Mouse (Mus musculus) CH12F3 (cell line): ENCODE data around the gene Arid5b.

Experiments used
- in situ Hi-C: fragments of 300-500 bp; cut with MboI; formaldehyde crosslinking; loops from 2 replicates; pipeline ENCODE4 v1.14.3; 2020; ENCODE audit warnings: low sequenced_read_pairs

Arid5b gene

GRCm38 (mm10) chr10:68274900-68275760 is 3.4 kb downstream of the Arid5b start:
- in situ Hi-C loops, result loop anchor here (10.0 kb wide), 1 partner anchor 110 kb away; no protein-coding TSS in a partner anchor

GRCm38 (mm10) chr10:68269789-68270188 is 8.8 kb downstream of the Arid5b start:
- in situ Hi-C loops, result loop anchor here (10.0 kb wide), 1 partner anchor 105 kb away; no protein-coding TSS in a partner anchor

GRCm38 (mm10) chr10:68268629-68269028 is 9.9 kb downstream of the Arid5b start:
- in situ Hi-C loops, result no loop called here

DNA sequence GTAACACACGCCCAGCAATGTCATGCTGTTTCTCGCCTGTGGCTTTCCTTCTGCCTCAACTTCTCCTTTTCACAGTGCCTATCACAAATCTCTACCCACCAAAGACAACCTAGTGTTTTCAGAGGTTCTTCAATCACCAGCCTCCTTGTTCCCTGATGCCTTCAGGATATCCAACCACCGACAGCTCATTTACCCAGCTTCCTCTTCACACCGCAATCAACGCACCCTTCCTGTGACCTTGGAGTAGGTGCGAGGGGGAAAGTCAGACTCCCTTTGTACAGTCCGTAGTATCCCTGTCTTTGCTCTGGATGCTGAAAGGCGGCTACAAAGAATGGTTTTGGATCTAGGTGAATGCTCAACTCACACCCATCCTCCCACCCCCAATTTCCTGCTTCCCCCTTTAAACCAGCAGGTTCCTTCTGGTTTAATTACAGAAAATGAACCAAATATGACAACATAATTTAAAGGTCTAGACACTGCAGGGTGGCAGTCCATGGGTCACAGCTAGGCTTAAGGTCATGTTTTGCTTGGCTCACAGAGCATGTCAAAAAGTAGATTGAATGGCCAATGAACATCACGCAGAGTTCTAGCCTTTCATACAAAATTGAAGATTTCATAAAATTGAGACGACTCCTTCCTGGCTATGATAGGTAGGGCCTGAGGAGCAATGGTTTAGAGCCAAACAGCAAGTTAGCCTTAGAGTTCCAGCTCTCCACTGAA is 14.4 kb downstream of the Arid5b start:
- in situ Hi-C loops, result no loop called here

DNA sequence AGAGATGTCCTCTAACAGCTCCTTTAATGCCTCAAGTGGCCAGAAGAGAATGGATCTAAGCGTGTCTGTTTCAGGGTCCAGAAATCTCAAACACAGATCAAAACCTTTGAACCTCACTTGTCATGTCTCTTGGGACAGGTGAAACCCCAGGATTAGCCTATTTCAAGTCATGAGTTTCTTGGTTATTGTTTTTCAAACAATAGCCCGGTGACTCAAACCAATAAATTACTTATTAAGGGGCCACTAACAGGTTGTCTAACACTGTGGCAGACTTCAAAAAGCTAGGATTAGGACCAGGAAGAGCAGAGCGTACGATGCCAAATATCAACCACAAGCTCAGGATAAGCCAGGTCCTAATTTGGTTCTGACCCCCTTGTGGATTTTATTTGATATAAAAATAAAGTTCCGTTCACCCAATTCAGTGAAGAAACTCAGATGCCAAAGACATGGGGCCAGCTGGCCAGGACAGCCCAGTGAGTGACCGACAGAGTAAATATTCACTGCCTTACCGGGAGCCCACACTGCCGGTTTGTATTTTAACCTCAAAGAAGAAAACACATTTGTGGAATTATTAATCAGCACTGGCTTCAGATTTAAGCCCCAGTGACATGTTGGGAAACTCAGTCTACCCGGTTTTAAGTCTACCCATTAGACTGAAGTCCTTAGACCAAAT is 15.1 kb downstream of the Arid5b start:
- in situ Hi-C loops, result no loop called here

GRCm38 (mm10) chr10:68259601-68260000 is 18.9 kb downstream of the Arid5b start:
- in situ Hi-C loops, result no loop called here

GRCm38 (mm10) chr10:68257358-68258056 is 21.0 kb downstream of the Arid5b start:
- in situ Hi-C loops, result no loop called here

- in situ Hi-C loops, result no loop called here
These were observed 22.4 kb downstream of the Arid5b start for GRCm38 (mm10) chr10:68256134-68256533.

DNA sequence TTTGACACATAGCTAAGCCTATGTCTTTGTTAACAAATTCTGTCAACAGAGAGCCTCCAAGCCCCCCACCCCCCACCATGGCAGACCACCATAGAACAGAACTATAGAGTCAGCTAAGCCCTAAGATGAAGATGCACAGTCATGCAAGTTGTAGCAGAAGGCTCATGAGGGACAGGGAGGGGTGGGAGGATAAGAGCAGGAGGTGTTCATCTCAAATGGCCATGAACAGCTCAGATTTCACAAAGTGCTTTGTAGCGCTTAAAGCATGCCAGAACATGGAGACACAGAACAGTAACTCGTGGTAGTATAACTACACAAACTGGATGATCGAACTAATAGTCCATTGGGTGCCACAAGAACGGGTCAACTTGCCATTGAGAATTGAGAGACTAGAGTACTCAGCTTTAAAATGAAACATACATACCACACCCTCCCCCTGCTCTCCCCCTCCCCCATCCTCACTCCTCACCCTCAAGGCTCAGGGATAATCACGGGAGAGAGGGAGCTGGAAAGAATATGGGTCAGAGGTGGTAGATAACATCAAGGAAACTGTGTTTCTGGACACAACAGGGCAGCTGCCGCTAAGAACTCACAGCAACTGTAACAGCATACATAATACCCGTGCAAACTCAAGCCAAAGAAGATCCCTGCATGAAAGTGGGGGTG is 25.0 kb downstream of the Arid5b start:
- in situ Hi-C loops, result no loop called here

- in situ Hi-C loops, result no loop called here
These were observed 25.9 kb downstream of the Arid5b start for GRCm38 (mm10) chr10:68252650-68253049.

GRCm38 (mm10) chr10:68249355-68249782 is 29.2 kb downstream of the Arid5b start:
- in situ Hi-C loops, result no loop called here

- in situ Hi-C loops, result no loop called here
These were observed 30.1 kb downstream of the Arid5b start for GRCm38 (mm10) chr10:68248281-68249015.

DNA sequence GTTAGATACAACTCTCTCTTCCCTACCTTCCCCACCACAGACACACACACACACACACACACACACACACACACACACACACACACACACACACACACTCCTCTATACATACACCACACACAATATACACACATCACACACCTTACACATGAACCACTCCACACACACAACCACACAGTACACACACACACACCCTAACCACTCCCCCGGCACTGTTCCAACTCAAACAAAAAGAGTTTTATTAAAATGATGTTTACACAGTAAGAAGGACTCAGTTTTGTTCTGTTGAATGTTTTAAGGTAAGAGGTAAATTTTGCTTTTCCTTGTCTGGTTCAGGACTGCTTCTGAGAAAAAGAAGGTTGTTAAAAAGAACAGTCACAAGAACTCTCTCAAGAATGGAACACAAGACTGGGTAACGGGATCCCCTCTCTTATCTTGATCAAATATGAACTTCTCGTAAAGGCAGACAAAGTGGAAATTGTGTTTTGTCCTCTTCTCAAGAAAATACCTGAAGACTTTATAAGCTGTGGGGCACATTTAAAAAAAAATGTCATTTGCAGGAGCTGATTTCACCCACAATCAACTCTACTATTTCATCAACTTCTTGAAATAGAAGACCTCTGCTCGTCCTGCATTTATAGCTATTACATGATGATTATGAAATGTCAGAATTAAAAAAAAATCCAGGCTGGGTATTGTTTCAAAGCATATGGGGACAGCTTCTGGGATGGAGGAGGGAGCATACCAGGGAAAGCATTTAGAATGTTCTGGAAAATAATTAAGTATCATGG is 30.9 kb downstream of the Arid5b start:
- in situ Hi-C loops, result no loop called here

- in situ Hi-C loops, result no loop called here
These were observed 31.8 kb downstream of the Arid5b start for GRCm38 (mm10) chr10:68246603-68247247.

- in situ Hi-C loops, result no loop called here
These were observed 37.6 kb downstream of the Arid5b start for GRCm38 (mm10) chr10:68240804-68241485.

DNA sequence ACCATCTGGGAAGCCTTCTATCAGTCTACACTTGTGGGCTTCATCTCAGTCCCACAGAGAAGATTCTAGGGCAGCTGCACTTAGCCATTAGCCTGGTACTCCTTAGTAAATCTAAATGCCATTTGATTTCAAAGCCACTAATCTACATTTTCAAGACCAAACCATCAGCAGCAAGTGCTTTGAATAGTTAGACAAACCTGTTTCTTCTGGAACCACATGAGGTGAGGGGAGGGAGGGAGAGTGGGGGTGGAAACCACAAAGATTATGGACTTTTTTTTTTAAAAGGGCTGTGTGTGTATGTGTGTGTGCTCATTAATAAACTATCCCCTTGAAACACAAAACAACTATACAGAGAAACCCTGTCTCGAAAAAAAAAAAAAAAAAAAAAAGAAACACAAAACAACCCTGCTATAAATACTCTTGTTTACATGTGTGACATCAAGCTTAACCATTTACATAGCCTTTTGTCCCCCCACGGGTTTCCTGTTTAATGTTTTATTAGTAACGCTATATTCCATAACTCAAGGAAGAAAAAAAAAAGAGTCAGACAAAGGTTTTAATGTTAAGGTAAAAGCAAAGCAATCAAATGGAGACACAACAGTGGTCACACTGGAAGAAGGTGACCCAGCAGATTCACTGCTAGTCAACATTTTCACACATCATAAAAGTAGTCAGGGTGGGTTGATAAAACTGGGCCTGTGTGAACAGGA is 38.3 kb downstream of the Arid5b start:
- in situ Hi-C loops, result no loop called here

GRCm38 (mm10) chr10:68239426-68240070 is 39.0 kb downstream of the Arid5b start:
- in situ Hi-C loops, result no loop called here
